Mouse (Mus musculus) CH12.LX (cell line): Measurements from ENCODE around the gene Dync2li1. TPM values are rescaled to one million over a fixed set of nuclear protein-coding genes. Genes with fewer than 3 reads are reported as not detected.

Source experiments
- DNase-seq: peaks from one replicate; pipeline ENCODE4 v3.0.0-alpha.2; 2013; ENCODE audit errors: extremely low read depth
- H3K27ac ChIP-seq: 2 replicates; pipeline ENCODE4 v1.5.1; 2012; ENCODE audit warnings: low read depth, mild to moderate bottlenecking, control low read depth, moderate library complexity; ENCODE audit not compliant: insufficient read depth
- H3K27me3 ChIP-seq: replicated peaks from 2 replicates; pipeline ENCODE3; 2012; ENCODE audit warnings: inconsistent platforms
- H3K36me3 ChIP-seq, 2 experiments: replicated peaks in 1 of 2; 2 replicates each; pipeline versions ENCODE3 to v1.6.1; 2012; ENCODE audit warnings: inconsistent platforms in 1 of 2, low read length in 1 of 2, mild to moderate bottlenecking in 1 of 2, mixed read lengths in 1 of 2, moderate library complexity in 1 of 2; ENCODE audit not compliant: control insufficient read depth in 1 of 2, insufficient read depth in 1 of 2
- H3K4me1 ChIP-seq, 2 experiments: 2 replicates each; pipeline ENCODE4 v1.6.1; 2012; ENCODE audit warnings: inconsistent platforms in 1 of 2, moderate library complexity in 1 of 2; ENCODE audit not compliant: insufficient read depth in 2 of 2, control insufficient read depth in 1 of 2
- H3K4me2 ChIP-seq: 2 replicates; pipeline ENCODE4 v1.6.1; 2012; ENCODE audit warnings: low read depth, mild to moderate bottlenecking, control low read depth; ENCODE audit not compliant: poor library complexity, insufficient read depth, severe bottlenecking
- H3K4me3 ChIP-seq, 3 experiments: fragments of 150-350 bp in 1 of 3; sonication (generic) in 1 of 3; replicated peaks in 1 of 3; 2 replicates each; pipeline versions ENCODE3 to v1.5.1; 2011 to 2012; ENCODE audit warnings: low read depth in 2 of 3, low read length in 2 of 3, mild to moderate bottlenecking in 2 of 3, moderate library complexity in 2 of 3, control low read depth in 1 of 3, improper control_type of control experiment in 1 of 3, inconsistent platforms in 1 of 3, mixed read lengths in 1 of 3; ENCODE audit not compliant: poor library complexity in 1 of 3
- H3K79me2 ChIP-seq: replicated peaks from 2 replicates; pipeline ENCODE4 v1.6.1; 2012; ENCODE audit warnings: mild to moderate bottlenecking, moderate library complexity; ENCODE audit not compliant: control insufficient read depth, poor library complexity, insufficient read depth, severe bottlenecking; ENCODE audit errors: extremely low read depth
- H3K9ac ChIP-seq: 2 replicates; pipeline ENCODE4 v1.6.1; 2012; ENCODE audit warnings: low read depth, mild to moderate bottlenecking, control low read depth, moderate library complexity; ENCODE audit not compliant: insufficient read depth
- H3K9me3 ChIP-seq: replicated peaks from 2 replicates; pipeline ENCODE3; 2012; ENCODE audit warnings: low read length, inconsistent platforms, mixed read lengths
- CTCF ChIP-seq, 2 experiments: IDR thresholded peaks in 1 of 2; conservative IDR thresholded peaks in 1 of 2; 2 replicates each; pipeline ENCODE4 v1.5.1; 2011 to 2012; ENCODE audit warnings: low read depth in 2 of 2, low read length in 2 of 2, improper control_type of control experiment in 1 of 2, inconsistent platforms in 1 of 2, mild to moderate bottlenecking in 1 of 2, moderate library complexity in 1 of 2
- ELF1 ChIP-seq: IDR thresholded peaks from 2 replicates; pipeline ENCODE4 v1.6.1; 2014; ENCODE audit warnings: low read depth, mild to moderate bottlenecking, inconsistent platforms, low read length, improper control_type of control experiment
- EP300 ChIP-seq: IDR thresholded peaks from 2 replicates; pipeline ENCODE4 v1.6.1; 2011; ENCODE audit warnings: low read length, improper control_type of control experiment
- ETS1 ChIP-seq: conservative IDR thresholded peaks from 2 replicates; pipeline ENCODE4 v1.6.1; 2012; ENCODE audit warnings: low read depth, mild to moderate bottlenecking, inconsistent platforms, low read length, improper control_type of control experiment, moderate library complexity
- JUND ChIP-seq: conservative IDR thresholded peaks from 2 replicates; pipeline ENCODE4 v1.6.1; 2011; ENCODE audit warnings: low read depth, low read length, improper control_type of control experiment
- KAT2A ChIP-seq: IDR thresholded peaks from 2 replicates; pipeline ENCODE4 v1.6.1; 2012; ENCODE audit warnings: low read length, improper control_type of control experiment, inconsistent platforms; ENCODE audit not compliant: insufficient replicate concordance
- MAX ChIP-seq: IDR thresholded peaks from 2 replicates; pipeline ENCODE4 v1.6.1; 2011; ENCODE audit warnings: low read length, improper control_type of control experiment
- MAZ ChIP-seq: IDR thresholded peaks from 2 replicates; pipeline ENCODE4 v1.6.1; 2012; ENCODE audit warnings: low read depth, mild to moderate bottlenecking, inconsistent platforms, low read length, improper control_type of control experiment, moderate library complexity
- MEF2A ChIP-seq: IDR thresholded peaks from 2 replicates; pipeline ENCODE4 v1.6.1; 2014; ENCODE audit warnings: low read depth, mild to moderate bottlenecking, inconsistent platforms, low read length, improper control_type of control experiment, borderline replicate concordance
- MYC ChIP-seq: IDR thresholded peaks from 2 replicates; pipeline ENCODE4 v1.6.1; 2011; ENCODE audit warnings: low read depth, mild to moderate bottlenecking, improper control_type of control experiment, low read length
- NELFE ChIP-seq: IDR thresholded peaks from 2 replicates; pipeline ENCODE4 v1.6.1; 2011; ENCODE audit warnings: low read depth, low read length, improper control_type of control experiment
- POLR2A ChIP-seq: IDR thresholded peaks from 2 replicates; pipeline ENCODE4 v1.6.1; 2011; ENCODE audit warnings: low read depth, mild to moderate bottlenecking, improper control_type of control experiment, low read length
- POLR2AphosphoS2 ChIP-seq: IDR thresholded peaks from 2 replicates; pipeline ENCODE4 v1.6.1; 2011; ENCODE audit warnings: low read depth, low read length, improper control_type of control experiment
- RCOR1 ChIP-seq: conservative IDR thresholded peaks from 2 replicates; pipeline ENCODE4 v1.6.1; 2012; ENCODE audit warnings: low read depth, mild to moderate bottlenecking, inconsistent platforms, low read length, improper control_type of control experiment
- SIN3A ChIP-seq: IDR thresholded peaks from 2 replicates; pipeline ENCODE4 v1.6.1; 2012; ENCODE audit warnings: low read length, improper control_type of control experiment, inconsistent platforms
- SMC3 ChIP-seq: IDR thresholded peaks from 2 replicates; pipeline ENCODE4 v1.6.1; 2011; ENCODE audit warnings: low read depth, low read length, improper control_type of control experiment
- TCF12 ChIP-seq: IDR thresholded peaks from 2 replicates; pipeline ENCODE4 v1.6.1; 2014; ENCODE audit warnings: low read depth, mild to moderate bottlenecking, inconsistent platforms, low read length, improper control_type of control experiment
- UBTF ChIP-seq: IDR thresholded peaks from 2 replicates; pipeline ENCODE4 v1.6.1; 2012; ENCODE audit warnings: low read depth, mild to moderate bottlenecking, inconsistent platforms, low read length, improper control_type of control experiment, moderate library complexity
- USF1 ChIP-seq: IDR thresholded peaks from 2 replicates; pipeline ENCODE4 v1.6.1; 2014; ENCODE audit warnings: low read depth, mild to moderate bottlenecking, inconsistent platforms, low read length, improper control_type of control experiment
- ZMIZ1 ChIP-seq: IDR thresholded peaks from 2 replicates; pipeline ENCODE4 v1.6.1; 2012; ENCODE audit warnings: low read depth, mild to moderate bottlenecking, inconsistent platforms, low read length, improper control_type of control experiment
- dilution Hi-C: fragments of 300-500 bp; cut with MboI; formaldehyde crosslinking; loops from 2 replicates; pipeline ENCODE4 v1.14.3; 2020; ENCODE audit warnings: low sequenced_read_pairs; ENCODE audit not compliant: extremely low pct_unique_long_range_greater_than_20kb, extremely low pct_ligation_motif_present
- in situ Hi-C: fragments of 300-500 bp; cut with MboI; formaldehyde crosslinking; loops from 3 replicates; pipeline ENCODE4 v1.14.3; 2019; ENCODE audit warnings: low sequenced_read_pairs, low pct_ligation_motif_present, low pct_unique_long_range_greater_than_20kb, mixed read lengths
- polyA plus RNA-seq: library from polyadenylated mRNA; unstranded; fragments of >175 nt; gene quantifications from 2 replicates; pipeline ENCODE4 v1.2.1, GENCODE M21; 2012; ENCODE audit warnings: low read depth; ENCODE audit not compliant: insufficient read length
- total RNA-seq, 2 experiments: library from RNA; depleted of rRNA; stranded (reverse); fragments of 300-350 nt in 1 of 2; fragments of >200 nt in 1 of 2; gene quantifications; 2 replicates each; pipeline ENCODE4 v1.2.3; 2012 to 2014

The Dync2li1 gene
- total and polyA plus RNA-seq, 3 experiments = 7.6 to 12.3 (median 11.7) TPM

DNA sequence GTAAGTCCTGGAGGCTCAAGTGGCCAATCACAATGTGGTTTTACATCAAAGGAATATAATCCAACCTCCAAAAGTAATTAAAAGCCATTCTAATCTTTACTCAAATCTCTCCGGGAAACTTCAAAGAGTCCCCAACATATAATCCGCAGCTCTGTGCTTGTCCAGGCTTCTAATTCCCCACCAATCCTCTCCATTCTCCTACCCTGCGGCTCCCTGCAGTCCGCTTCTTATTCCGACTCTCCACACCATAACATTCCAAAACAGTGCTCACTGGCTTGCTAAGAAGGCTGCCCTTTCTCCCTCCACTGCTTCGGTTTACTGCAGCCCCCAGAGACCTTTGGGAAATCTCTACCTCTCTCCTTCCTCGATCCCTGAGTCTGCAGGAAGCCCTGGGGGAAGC, 47.8 kb downstream of the Dync2li1 start:
- no peak for TF ChIP-seq MEF2A
- TF ChIP-seq KAT2A = no peak
- TF ChIP-seq USF1 = no peak
- TF ChIP-seq MYC = no peak
- no peak for TF ChIP-seq NELFE
- TF ChIP-seq, all 38 proteins: peak for 0
- dilution Hi-C loops = no loop called here

DNA sequence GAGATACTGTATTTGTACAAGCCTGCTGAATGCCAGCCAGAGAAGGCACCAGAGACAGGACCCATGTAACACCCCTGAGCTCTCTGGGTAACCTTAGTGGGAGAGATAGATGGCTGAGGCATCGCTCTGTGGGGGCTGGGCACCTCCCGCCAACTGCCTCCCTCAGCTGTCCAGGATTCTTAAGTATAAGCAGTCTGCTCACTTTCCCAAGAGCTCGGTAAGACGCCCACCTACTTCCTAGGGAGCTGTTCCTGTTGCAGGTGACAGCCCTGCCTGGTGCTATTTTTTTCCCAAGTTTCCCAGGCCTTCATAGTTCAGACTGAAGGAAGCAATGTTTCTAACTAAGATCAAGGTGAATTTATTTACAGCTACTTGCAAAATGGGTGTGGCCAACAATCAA, 48.9 kb downstream of the Dync2li1 start:
- DNase-seq = no peak
- dilution Hi-C loops = no loop called here
- H3K9me3 ChIP-seq = no peaks in the 10 kb centered on the region
- H3K27ac ChIP-seq = no peak overlapping the region
- H3K4me2 ChIP-seq = no peak overlapping the region; the same call in 1 of the 2 replicates
- in situ Hi-C loops = no loop called here
- H3K4me3 ChIP-seq = no peak overlapping the region
- no peak for TF ChIP-seq USF1
- TF ChIP-seq KAT2A = no peak
- no peak for TF ChIP-seq MEF2A
- TF ChIP-seq ETS1 = no peak
- no peak for TF ChIP-seq MAX
- no peak for TF ChIP-seq SMC3
- TF ChIP-seq ZMIZ1 = no peak
- TF ChIP-seq ELF1 = no peak
- TF ChIP-seq POLR2AphosphoS2 = no peak
- H3K27me3 ChIP-seq = peaks cover 4% of the 10 kb centered on the region
- peaks cover 5 to 16% of the 10 kb centered on the region in 2 experiments; a peak in 2 of 4 replicates for H3K4me1 ChIP-seq
- no peaks in the 10 kb centered on the region for H3K36me3 ChIP-seq
- H3K79me2 ChIP-seq = no peaks in the 10 kb centered on the region
- H3K9ac ChIP-seq = no peak overlapping the region

More for the DNA sequence above, 47.8 kb downstream of the Dync2li1 start:
- Histone ChIP-seq H3K4me3 (no peak overlapping the region), H3K9ac (no peak overlapping the region), H3K36me3 (no peaks in the 10 kb centered on the region), H3K79me2 (no peaks in the 10 kb centered on the region), H3K4me1 (peaks cover 3 to 16% of the 10 kb centered on the region in 2 experiments; a peak in 2 of 4 replicates), H3K27ac (no peak overlapping the region), H3K27me3 (peaks cover 4% of the 10 kb centered on the region), H3K9me3 (no peaks in the 10 kb centered on the region), H3K4me2 (0 out of 2 replicates have a peak overlapping the region, but pooled peaks have one; percentile 11)
- no peak for DNase-seq
- in situ Hi-C loops = no loop called here

DNA sequence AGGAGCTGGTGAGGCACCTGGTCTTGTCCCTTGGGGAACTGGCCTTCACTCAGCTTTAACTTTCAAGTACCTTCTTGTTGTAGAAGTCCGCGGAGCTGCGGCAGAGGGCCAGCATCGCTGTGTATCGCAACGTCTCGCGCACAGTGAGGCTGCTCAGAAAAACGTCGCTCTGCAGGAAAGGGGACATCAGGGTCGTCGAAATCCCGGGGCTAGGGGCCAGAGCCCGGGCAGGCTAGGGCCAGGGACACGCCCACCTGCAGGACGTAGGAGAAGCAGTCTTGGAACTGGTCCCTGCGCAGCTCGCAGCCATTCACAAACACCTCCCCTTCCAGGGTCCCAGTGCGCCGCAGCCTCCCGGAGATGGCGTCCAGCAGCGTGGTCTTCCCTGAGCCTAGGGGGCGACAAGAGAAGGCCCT, 49.7 kb downstream of the Dync2li1 start, which contains the start of gene Abcg8:
Gene Abcg8 (plus strand): TSS at position 352 of the 416 bp plus-strand sequence.
- H3K4me3 ChIP-seq = no peak within 1 kb of the TSS
- H3K9ac ChIP-seq = no peak within 1 kb of the TSS
- in situ Hi-C loops = no loop called here
- no peak for DNase-seq
- no peaks in the 10 kb centered on the region for H3K79me2 ChIP-seq
- TF ChIP-seq RCOR1 = no peak
- no peak for TF ChIP-seq KAT2A
- TF ChIP-seq UBTF = no peak
- TF ChIP-seq ELF1 = no peak
- no peak for TF ChIP-seq SMC3
- no peak for TF ChIP-seq EP300
- no peak for TF ChIP-seq POLR2A
- no peak for TF ChIP-seq CTCF (conservative IDR thresholded peaks at IDR 0.05 in 1 of 2, IDR thresholded peaks at IDR 0.05 in 1 of 2; ENCODE audit: low read depth in 2 of 2, low read length in 2 of 2)
- TF ChIP-seq TCF12 = no peak
- no peak for TF ChIP-seq SIN3A
- TF ChIP-seq JUND = no peak
- no peak for TF ChIP-seq ZMIZ1
- TF ChIP-seq MAZ = no peak
- TF ChIP-seq, all 38 proteins: peak for 0
- dilution Hi-C loops = no loop called here
- Histone ChIP-seq H3K27ac (no peak within 1 kb of the TSS), H3K27me3 (peaks cover 4% of the 10 kb centered on the region), H3K36me3 (no peaks in the 10 kb centered on the region), H3K4me1 (peaks cover 6 to 16% of the 10 kb centered on the region in 2 experiments; a peak in 2 of 4 replicates), H3K4me2 (no peak within 1 kb of the TSS; the same call in 1 of the 2 replicates), H3K9me3 (no peaks in the 10 kb centered on the region)
